Mouse (Mus musculus): Measurements from ENCODE around the gene Anks3. TPM values are rescaled to one million over a fixed set of nuclear protein-coding genes. Genes with fewer than 3 reads are reported as not detected.

The Anks3 gene
- polyA plus RNA-seq (2014; fragmentation: Nextera tagmentation; extraction: Ambion mirVana): 28.7 and 31.8 TPM in 2 replicates

DNA sequence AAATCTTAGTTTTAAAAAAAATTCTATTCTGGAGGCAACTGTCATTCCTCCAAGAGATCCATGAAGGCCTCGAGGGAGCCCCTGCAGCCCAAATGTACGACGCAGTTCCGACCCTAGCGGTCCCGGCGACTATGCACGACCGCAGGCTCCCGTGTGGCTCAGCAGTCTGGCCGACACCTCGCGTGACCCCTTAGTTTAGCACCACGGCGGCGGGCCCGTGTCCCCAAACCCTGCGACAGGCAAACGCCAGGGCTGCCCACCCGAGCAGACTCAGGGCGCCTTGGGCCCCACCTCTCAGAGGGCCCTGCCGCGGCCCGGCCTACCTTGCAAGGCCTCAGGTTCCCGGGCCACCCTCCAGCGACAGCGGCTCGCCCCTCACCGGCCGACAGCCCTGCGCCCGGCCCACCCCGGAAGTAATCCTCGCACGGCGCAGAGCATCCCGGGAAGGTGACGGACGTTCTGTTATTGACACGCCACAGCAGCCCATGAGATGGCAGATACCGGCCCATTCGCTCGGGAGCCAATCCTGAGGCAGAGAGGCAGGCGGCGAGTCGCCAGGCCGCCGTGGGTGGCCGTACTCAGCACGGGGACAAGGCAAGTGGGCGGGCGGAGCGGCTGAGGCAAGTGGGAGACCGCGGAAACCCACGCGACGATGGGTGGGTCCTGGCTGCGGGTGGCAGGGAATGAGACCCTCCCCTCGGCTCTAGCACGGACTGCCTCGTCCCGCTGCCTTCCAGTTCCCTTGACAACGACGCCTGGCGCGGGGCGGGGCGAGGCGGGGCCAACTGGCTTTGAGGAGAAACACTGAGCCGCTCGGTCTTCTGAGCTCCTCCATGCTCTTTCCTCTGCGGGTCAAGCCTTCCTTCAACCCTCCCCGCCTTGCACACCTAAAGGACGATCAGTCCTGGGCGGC is at the start of gene Anks3:
Gene Anks3, minus strand, starts transcription at position 409 of the 913 bp plus-strand sequence.
- H3K9ac ChIP-seq (ENCODE audit: low read depth, low read length): peak within 1 kb of the TSS; percentile 88
- peaks cover 6% of the 10 kb centered on the region for H3K4me1 ChIP-seq (ENCODE audit: control insufficient read depth, insufficient read depth, low read length)
- peak; percentile 98 for ATAC-seq (replicated peaks; ENCODE audit: insufficient number of reproducible peaks, low FRiP score, low TSS enrichment)
- H3K4me3 ChIP-seq (ENCODE audit: low read depth, low read length): peak within 1 kb of the TSS; percentile 96
- WGBS (ENCODE audit: insufficient replicate concordance): under 1% methylated on average over 67 of the region's 76 CpGs
- peaks cover 3% of the 10 kb centered on the region; the same call in 1 of the 2 replicates for H3K36me3 ChIP-seq (ENCODE audit: control insufficient read depth, insufficient read depth, low read length)
- peak within 1 kb of the TSS; percentile 93 for H3K4me2 ChIP-seq
- H3K9me3 ChIP-seq (replicated peaks; ENCODE audit: control insufficient read depth, low read length): no peaks in the 10 kb centered on the region
- H3K27me3 ChIP-seq (ENCODE audit: control insufficient read depth, insufficient read depth, low read length): no peaks in the 10 kb centered on the region
- H3K27ac ChIP-seq (ENCODE audit: low read depth, low read length): peak within 1 kb of the TSS; percentile 74

- peaks cover 9% of the 10 kb centered on the region; the same call in 1 of the 2 replicates for H3K4me1 ChIP-seq (ENCODE audit: control insufficient read depth, insufficient read depth, low read length)
- H3K27me3 ChIP-seq (ENCODE audit: control insufficient read depth, insufficient read depth, low read length): no peaks in the 10 kb centered on the region
- under 1% methylated on average over 63 of the region's 63 CpGs for WGBS (ENCODE audit: insufficient replicate concordance)
- peak within 1 kb of the TSS; percentile 72 for H3K4me3 ChIP-seq (ENCODE audit: low read depth, low read length)
- ATAC-seq (replicated peaks; ENCODE audit: insufficient number of reproducible peaks, low FRiP score, low TSS enrichment): peak; percentile 96
- 0 out of 2 replicates have a peak within 1 kb of the TSS, but pooled peaks have one; percentile 25 for H3K27ac ChIP-seq (ENCODE audit: low read depth, low read length)
- H3K9ac ChIP-seq (ENCODE audit: low read depth, low read length): peak within 1 kb of the TSS; percentile 78
- H3K36me3 ChIP-seq (ENCODE audit: control insufficient read depth, insufficient read depth, low read length): peaks cover 23% of the 10 kb centered on the region
- H3K4me2 ChIP-seq: peak within 1 kb of the TSS; percentile 94
- no peaks in the 10 kb centered on the region for H3K9me3 ChIP-seq (replicated peaks; ENCODE audit: control insufficient read depth, low read length)
These were observed 49.2 kb upstream of the Anks3 start, which contains the start of gene Rogdi for GRCm38 (mm10) chr16:5013054-5013838. Gene Rogdi (minus strand): TSS chr16:5013553.

DNA sequence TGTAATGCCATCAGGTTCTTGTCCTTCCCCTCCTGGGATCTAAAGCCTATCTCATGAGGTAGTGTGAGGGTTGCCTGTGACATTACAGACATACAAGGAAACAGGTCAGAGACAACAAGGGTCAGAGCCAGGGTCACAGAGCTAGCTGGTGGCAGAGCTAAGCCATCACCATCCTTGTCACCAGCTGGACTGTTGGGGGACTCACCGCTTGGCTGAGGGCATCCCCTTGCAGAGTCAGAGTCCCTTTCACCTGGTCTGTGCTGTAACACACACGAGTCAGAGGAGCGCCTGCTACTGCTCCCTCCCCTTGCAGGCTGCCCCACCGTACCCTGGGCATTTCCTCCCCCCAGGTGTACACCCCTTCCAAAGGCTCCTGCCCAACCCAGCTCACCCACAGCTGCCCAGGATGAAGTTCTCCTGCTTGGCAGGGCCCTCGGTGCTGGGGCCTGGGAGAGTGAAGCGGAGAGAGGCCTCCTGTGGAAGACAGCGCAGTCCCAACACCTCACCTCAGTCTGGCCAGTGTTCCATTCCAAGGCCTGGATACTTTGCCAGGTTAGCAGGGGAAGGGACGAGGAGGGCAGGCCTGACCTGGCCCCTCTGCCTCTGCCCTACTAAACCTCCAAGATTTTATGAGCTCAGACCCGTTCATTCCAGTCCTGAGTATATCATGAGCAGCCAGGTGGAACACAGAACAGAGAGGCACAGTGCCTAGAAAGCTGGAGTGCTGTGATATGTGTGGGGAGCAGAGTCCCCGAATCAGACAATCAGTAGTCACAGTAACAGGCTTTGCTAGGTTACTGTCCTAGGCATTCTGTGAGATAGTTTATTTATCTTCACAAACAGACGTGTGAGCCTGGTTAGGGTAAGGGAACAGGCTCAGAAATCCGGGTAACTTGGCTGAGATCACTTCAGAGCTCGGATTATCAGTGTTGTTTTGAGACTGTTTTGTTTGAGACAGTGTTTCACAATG is 48.3 kb upstream of the Anks3 start:
- peaks cover 16% of the 10 kb centered on the region for H3K36me3 ChIP-seq (ENCODE audit: control insufficient read depth, insufficient read depth, low read length)
- peak overlapping the region; percentile 94 for H3K4me2 ChIP-seq
- H3K9ac ChIP-seq (ENCODE audit: low read depth, low read length): peak overlapping the region; percentile 78
- 58% methylated on average over 13 of the region's 13 CpGs for WGBS (ENCODE audit: insufficient replicate concordance)
- peaks cover 11% of the 10 kb centered on the region; the same call in 1 of the 2 replicates for H3K4me1 ChIP-seq (ENCODE audit: control insufficient read depth, insufficient read depth, low read length)
- no peak for ATAC-seq (replicated peaks; ENCODE audit: insufficient number of reproducible peaks, low FRiP score, low TSS enrichment)
- H3K9me3 ChIP-seq (replicated peaks; ENCODE audit: control insufficient read depth, low read length): no peaks in the 10 kb centered on the region
- H3K27me3 ChIP-seq (ENCODE audit: control insufficient read depth, insufficient read depth, low read length): no peaks in the 10 kb centered on the region
- H3K27ac ChIP-seq (ENCODE audit: low read depth, low read length): 0 out of 2 replicates have a peak overlapping the region, but pooled peaks have one; percentile 25
- H3K4me3 ChIP-seq (ENCODE audit: low read depth, low read length): peak overlapping the region; percentile 72

DNA sequence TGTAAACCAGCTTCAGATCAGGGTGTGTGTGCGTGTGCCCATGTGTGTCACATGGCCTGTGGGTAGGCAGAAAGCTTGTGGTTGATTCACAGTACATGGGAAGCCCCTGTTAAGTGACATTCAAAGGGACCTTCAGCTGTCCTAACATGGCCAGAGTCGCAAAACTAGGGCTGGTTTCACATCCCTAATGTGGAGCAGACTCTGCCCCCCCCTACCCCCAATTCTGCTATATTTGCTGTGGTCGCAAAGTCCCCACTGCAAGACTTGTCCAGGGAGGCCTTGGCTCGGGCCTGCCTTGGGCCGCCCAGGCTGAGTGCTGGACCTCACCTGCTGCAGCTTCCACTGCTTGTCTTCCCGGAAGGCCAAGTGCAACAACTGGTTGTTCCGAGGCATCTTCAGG is 47.3 kb upstream of the Anks3 start:
- Histone ChIP-seq H3K4me2 (no peak overlapping the region), H3K4me3 (ENCODE audit: low read depth, low read length) (no peak overlapping the region), H3K27ac (ENCODE audit: low read depth, low read length) (no peak overlapping the region), H3K27me3 (ENCODE audit: control insufficient read depth, insufficient read depth, low read length) (no peaks in the 10 kb centered on the region), H3K9me3 (replicated peaks; ENCODE audit: control insufficient read depth, low read length) (no peaks in the 10 kb centered on the region), H3K9ac (ENCODE audit: low read depth, low read length) (no peak overlapping the region), H3K4me1 (ENCODE audit: control insufficient read depth, insufficient read depth, low read length) (peaks cover 15% of the 10 kb centered on the region; the same call in 1 of the 2 replicates), H3K36me3 (ENCODE audit: control insufficient read depth, insufficient read depth, low read length) (peaks cover 11% of the 10 kb centered on the region)
- 85% methylated on average over 7 of the region's 7 CpGs for WGBS (ENCODE audit: insufficient replicate concordance)
- ATAC-seq (replicated peaks; ENCODE audit: insufficient number of reproducible peaks, low FRiP score, low TSS enrichment): no peak

DNA sequence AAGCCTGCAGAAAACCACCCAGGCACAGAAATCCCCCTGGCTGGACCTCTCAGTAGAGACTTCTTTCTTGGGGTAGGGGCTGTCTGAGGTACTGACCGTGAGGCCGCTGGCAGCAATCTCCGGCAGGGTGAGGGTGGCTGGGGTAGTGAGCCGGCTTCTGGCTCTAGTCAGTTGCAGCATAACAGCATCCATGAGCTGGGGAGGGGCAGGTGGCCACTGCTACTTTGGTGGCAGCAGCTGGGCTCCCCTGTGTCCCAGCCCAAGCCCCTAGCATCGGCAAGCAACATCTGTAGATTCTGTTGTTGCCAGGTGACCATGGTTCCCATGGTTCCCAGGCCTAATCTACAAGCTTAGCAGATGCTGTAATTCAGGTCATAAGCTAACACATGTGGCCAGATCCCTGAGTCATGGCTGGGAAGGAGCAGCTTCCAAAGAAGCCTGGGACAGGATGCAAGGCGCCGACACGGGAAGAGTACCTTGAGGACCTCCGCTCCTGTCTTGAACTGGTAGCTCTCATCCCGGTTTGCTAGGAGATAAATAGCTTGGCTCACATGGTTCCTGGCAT is 46.4 kb upstream of the Anks3 start:
- WGBS (ENCODE audit: insufficient replicate concordance): 85% methylated on average over 10 of the region's 10 CpGs
- Histone ChIP-seq H3K4me1 (ENCODE audit: control insufficient read depth, insufficient read depth, low read length) (peaks cover 15% of the 10 kb centered on the region; the same call in 1 of the 2 replicates), H3K4me3 (ENCODE audit: low read depth, low read length) (no peak overlapping the region), H3K9me3 (replicated peaks; ENCODE audit: control insufficient read depth, low read length) (no peaks in the 10 kb centered on the region), H3K4me2 (no peak overlapping the region), H3K9ac (ENCODE audit: low read depth, low read length) (no peak overlapping the region), H3K27ac (ENCODE audit: low read depth, low read length) (no peak overlapping the region), H3K36me3 (ENCODE audit: control insufficient read depth, insufficient read depth, low read length) (peaks cover 8% of the 10 kb centered on the region), H3K27me3 (ENCODE audit: control insufficient read depth, insufficient read depth, low read length) (no peaks in the 10 kb centered on the region)
- ATAC-seq (replicated peaks; ENCODE audit: insufficient number of reproducible peaks, low FRiP score, low TSS enrichment): no peak

DNA sequence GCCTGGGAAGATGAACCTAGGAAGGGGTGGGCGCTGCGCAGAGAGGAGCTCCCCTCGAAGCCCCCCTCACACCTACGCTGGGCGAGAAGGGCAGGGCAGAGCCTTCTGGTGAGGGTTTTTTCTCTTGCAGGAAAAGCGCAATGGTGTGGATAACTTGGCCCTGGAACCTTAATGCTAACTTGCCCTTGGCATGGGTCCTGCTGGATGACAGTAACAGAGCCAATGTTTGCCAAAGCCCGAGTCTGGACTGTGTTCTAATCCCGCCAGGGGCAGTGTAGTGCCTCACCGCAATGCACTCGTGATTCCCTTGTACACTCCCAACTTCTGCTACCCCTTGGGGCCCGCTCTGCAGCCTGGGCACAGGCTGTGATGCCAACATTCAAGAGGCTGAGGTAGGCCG is 44.1 kb upstream of the Anks3 start:
- ATAC-seq (replicated peaks; ENCODE audit: insufficient number of reproducible peaks, low FRiP score, low TSS enrichment): no peak
- H3K4me3 ChIP-seq (ENCODE audit: low read depth, low read length): no peak overlapping the region
- H3K36me3 ChIP-seq (ENCODE audit: control insufficient read depth, insufficient read depth, low read length): no peaks in the 10 kb centered on the region
- peaks cover 15% of the 10 kb centered on the region; the same call in 1 of the 2 replicates for H3K4me1 ChIP-seq (ENCODE audit: control insufficient read depth, insufficient read depth, low read length)
- no peak overlapping the region for H3K27ac ChIP-seq (ENCODE audit: low read depth, low read length)
- 77% methylated on average over 12 of the region's 12 CpGs for WGBS (ENCODE audit: insufficient replicate concordance)
- H3K27me3 ChIP-seq (ENCODE audit: control insufficient read depth, insufficient read depth, low read length): no peaks in the 10 kb centered on the region
- no peak overlapping the region for H3K9ac ChIP-seq (ENCODE audit: low read depth, low read length)
- H3K4me2 ChIP-seq: no peak overlapping the region
- no peaks in the 10 kb centered on the region for H3K9me3 ChIP-seq (replicated peaks; ENCODE audit: control insufficient read depth, low read length)

DNA sequence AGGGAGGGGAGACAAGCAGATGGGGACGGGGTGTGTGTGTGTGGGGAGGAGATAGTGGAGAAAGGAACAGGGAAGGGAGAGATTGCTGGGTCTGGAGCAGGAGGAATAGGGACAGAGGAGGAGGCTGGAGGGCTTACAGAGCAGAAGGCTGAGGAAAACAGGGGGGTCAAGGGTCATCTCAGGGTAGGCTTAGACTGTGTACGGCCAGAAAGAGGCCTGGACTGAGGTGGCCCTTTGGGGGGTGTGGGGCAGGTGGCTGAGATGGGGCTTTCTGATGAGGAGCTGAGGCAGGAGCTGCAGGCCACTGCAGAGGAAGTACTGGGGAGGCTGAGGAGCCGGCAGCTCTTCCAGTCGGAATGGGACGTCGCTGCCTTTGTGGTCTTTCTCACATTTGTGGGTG is 43.5 kb upstream of the Anks3 start:
- 0 out of 2 replicates have a peak, but pooled peaks have one; percentile 16 for ATAC-seq (replicated peaks; ENCODE audit: insufficient number of reproducible peaks, low FRiP score, low TSS enrichment)
- Histone ChIP-seq H3K27ac (ENCODE audit: low read depth, low read length) (no peak overlapping the region), H3K4me3 (ENCODE audit: low read depth, low read length) (no peak overlapping the region), H3K9ac (ENCODE audit: low read depth, low read length) (no peak overlapping the region; the same call in 1 of the 2 replicates), H3K4me2 (no peak overlapping the region), H3K4me1 (ENCODE audit: control insufficient read depth, insufficient read depth, low read length) (peaks cover 10% of the 10 kb centered on the region; the same call in 1 of the 2 replicates), H3K9me3 (replicated peaks; ENCODE audit: control insufficient read depth, low read length) (no peaks in the 10 kb centered on the region), H3K36me3 (ENCODE audit: control insufficient read depth, insufficient read depth, low read length) (no peaks in the 10 kb centered on the region), H3K27me3 (ENCODE audit: control insufficient read depth, insufficient read depth, low read length) (no peaks in the 10 kb centered on the region)
- 56% methylated on average over 6 of the region's 6 CpGs for WGBS (ENCODE audit: insufficient replicate concordance)
